Mouse (Mus musculus): ENCODE data around the gene Akap2.

GRCm38 (mm10) chr4:57678991-57679457, 38.4 kb upstream of the Akap2 start:
- TF ChIP-seq CTCF (IDR thresholded peaks at IDR 0.05; ENCODE audit: insufficient read depth, low read length) (no peak), POLR2A (IDR thresholded peaks at IDR 0.05; ENCODE audit: borderline replicate concordance, extremely low read depth, low read depth, low read length) (no peak)
